Mouse (Mus musculus): ENCODE measurements at regions not wholly inside any gene's neighbourhood (a gene's known extent, or its start where the extent isn't known, plus 50 kb on each side); places are given as distances from the start of the nearest gene placed in this dataset.

DNA sequence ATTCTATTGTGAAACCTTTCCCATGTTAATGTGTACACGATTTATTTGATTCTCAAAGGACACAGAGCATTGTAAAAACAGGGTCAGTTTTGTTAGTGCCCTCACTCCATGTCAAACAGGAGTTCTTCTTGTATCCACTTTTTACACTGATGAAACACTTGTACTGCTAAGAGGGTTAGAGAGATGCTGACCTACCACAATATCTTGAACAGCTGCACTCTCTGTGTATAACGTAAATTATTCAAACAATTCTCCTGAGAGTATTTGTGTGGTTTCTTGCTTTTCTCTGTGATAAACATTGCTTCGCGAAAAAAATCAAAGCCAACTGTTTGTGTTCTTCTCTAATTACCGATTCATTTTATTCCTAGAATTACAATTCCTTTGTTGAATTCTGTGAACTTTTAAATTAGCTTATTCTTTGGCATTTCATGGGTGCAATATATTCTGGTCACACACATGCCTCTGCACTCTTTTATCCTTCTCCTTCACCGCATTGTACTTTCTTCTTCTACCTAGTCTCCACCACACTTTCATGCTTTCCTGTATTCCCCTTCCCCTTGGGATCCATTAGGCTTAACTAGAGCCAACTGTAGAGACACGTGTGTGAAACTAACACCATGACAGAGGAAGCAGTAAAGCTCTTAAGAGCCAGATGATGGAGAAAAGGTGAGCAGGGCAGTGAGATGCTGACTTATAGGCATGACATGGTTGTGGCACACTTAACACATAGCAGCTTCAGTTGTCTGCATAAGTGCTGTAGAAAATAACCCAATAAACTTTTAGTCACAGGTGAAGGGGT is 281.4 kb downstream of the Otol1 start:
- TF ChIP-seq CTCF (IDR thresholded peaks at IDR 0.05; ENCODE audit: control insufficient read depth, insufficient read depth, insufficient read length), result no peak
- no peak for TF ChIP-seq MAX (IDR thresholded peaks at IDR 0.05)
- no peak for TF ChIP-seq FOSL1 (IDR thresholded peaks at IDR 0.05; ENCODE audit: insufficient read depth, low read length, poor library complexity, severe bottlenecking)
- TF ChIP-seq MYOG (IDR thresholded peaks at IDR 0.05; ENCODE audit: control insufficient read depth, extremely low read depth, insufficient read length), result no peak
